Mouse (Mus musculus) left cerebral cortex, postnatal 25 days (tissue): ENCODE measurements around the gene 1700029H14Rik. TPM values are rescaled to one million over a fixed set of nuclear protein-coding genes. Genes with fewer than 3 reads are reported as not detected.
A peak's percentile ranks its signal among the peaks of the same experiment; 100 is the strongest.

Experiments used
- DNase-seq, 2 experiments: peaks; one replicate each; pipeline ENCODE4 v3.0.0; 2022; ENCODE audit warnings: low spot score in 2 of 2, mixed read lengths in 1 of 2
- intact Hi-C: fragments of 180-260 bp; cut with DNase I; formaldehyde crosslinking; loops from one replicate; pipeline ENCODE4 v1.15.1; 2025
- total RNA-seq, 2 experiments: library from RNA; stranded (reverse); gene quantifications; 2 replicates each; pipeline ENCODE4 v1.2.3; 2021

Gene 1700029H14Rik
- not detected for total RNA-seq

GRCm38 (mm10) chr8:13562118-13562517 is at the start of gene 1700029H14Rik:
1700029H14Rik (minus strand) TSS chr8:13562461.
- intact Hi-C loops: no loop called here
- DNase-seq: no peak

- DNase-seq: peak; percentile 52 to 79
- intact Hi-C loops: no loop called here
Measured at GRCm38 (mm10) chr8:13611702-13612101, 49.4 kb upstream of the 1700029H14Rik start.

- DNase-seq: no peak
- intact Hi-C loops: loop anchor here (5.0 kb wide), 1 partner anchor 53 kb away; no protein-coding TSS in a partner anchor
Measured at GRCm38 (mm10) chr8:13609971-13610370, 47.7 kb upstream of the 1700029H14Rik start.

- DNase-seq: no peak
- intact Hi-C loops: loop anchor here (5.0 kb wide), 1 partner anchor 52 kb away; no protein-coding TSS in a partner anchor
Measured at GRCm38 (mm10) chr8:13608946-13609345, 46.7 kb upstream of the 1700029H14Rik start.

GRCm38 (mm10) chr8:13605920-13606480 is 43.7 kb upstream of the 1700029H14Rik start:
- intact Hi-C loops: loop anchor here (5.0 kb wide), 1 partner anchor 49 kb away; no protein-coding TSS in a partner anchor
- peak in 1 of 2 experiments; percentile 72 for DNase-seq

- intact Hi-C loops: loop anchor here (2.0 kb wide), 1 partner anchor 74 kb away; the partner anchor contains the start of gene Rasa3
- no peak for DNase-seq
Measured at GRCm38 (mm10) chr8:13602621-13603020, 40.4 kb upstream of the 1700029H14Rik start.

- intact Hi-C loops: no loop called here
- no peak for DNase-seq
Measured at GRCm38 (mm10) chr8:13601166-13601565, 38.9 kb upstream of the 1700029H14Rik start.

- no peak for DNase-seq
Measured at GRCm38 (mm10) chr8:13600716-13601115, 38.5 kb upstream of the 1700029H14Rik start.

GRCm38 (mm10) chr8:13600204-13600603 is 37.9 kb upstream of the 1700029H14Rik start:
- no peak for DNase-seq
- intact Hi-C loops: no loop called here

More at GRCm38 (mm10) chr8:13600716-13601115, 38.5 kb upstream of the 1700029H14Rik start:
- intact Hi-C loops: no loop called here

GRCm38 (mm10) chr8:13597777-13598176 is 35.5 kb upstream of the 1700029H14Rik start:
- no peak for DNase-seq
- intact Hi-C loops: no loop called here

GRCm38 (mm10) chr8:13595861-13596260 is 33.6 kb upstream of the 1700029H14Rik start:
- no peak for DNase-seq
- intact Hi-C loops: no loop called here

GRCm38 (mm10) chr8:13594884-13595323 is 32.6 kb upstream of the 1700029H14Rik start:
- DNase-seq: peak in 1 of 2 experiments; percentile 24
- intact Hi-C loops: no loop called here

GRCm38 (mm10) chr8:13593340-13593739 is 31.1 kb upstream of the 1700029H14Rik start:
- intact Hi-C loops: no loop called here
- DNase-seq: no peak

- intact Hi-C loops: no loop called here
- DNase-seq: no peak
Measured at GRCm38 (mm10) chr8:13591246-13591645, 29.0 kb upstream of the 1700029H14Rik start.

- intact Hi-C loops: no loop called here
- DNase-seq: no peak
Measured at GRCm38 (mm10) chr8:13589071-13589470, 26.8 kb upstream of the 1700029H14Rik start.

- DNase-seq: no peak
Measured at GRCm38 (mm10) chr8:13584652-13585051, 22.4 kb upstream of the 1700029H14Rik start.

GRCm38 (mm10) chr8:13577869-13578268 is 15.6 kb upstream of the 1700029H14Rik start:
- intact Hi-C loops: no loop called here
- DNase-seq: no peak

More at GRCm38 (mm10) chr8:13584652-13585051, 22.4 kb upstream of the 1700029H14Rik start:
- intact Hi-C loops: no loop called here

GRCm38 (mm10) chr8:13571999-13572398 is 9.7 kb upstream of the 1700029H14Rik start:
- intact Hi-C loops: no loop called here
- DNase-seq: peak in 1 of 2 experiments; percentile 75

- DNase-seq: peak in 1 of 2 experiments; percentile 73
- intact Hi-C loops: loop anchor here (5.0 kb wide), 1 partner anchor 50 kb away; no protein-coding TSS in a partner anchor
Measured at GRCm38 (mm10) chr8:13557526-13557925, 4.7 kb downstream of the 1700029H14Rik start.

- intact Hi-C loops: loop anchor here (1.0 to 5.0 kb wide), 5 partner anchors 125 to 235 kb away; partner anchors contain the start of gene Rasa3
Measured at GRCm38 (mm10) chr8:13551574-13551830, 10.8 kb downstream of the 1700029H14Rik start.

More at GRCm38 (mm10) chr8:13551574-13551830, 10.8 kb downstream of the 1700029H14Rik start:
- DNase-seq: no peak
